Mouse (Mus musculus) olfactory bulb, adult 2 months (tissue): ENCODE data around the gene Pxmp4. TPM values are rescaled to one million over a fixed set of nuclear protein-coding genes. Genes with fewer than 3 reads are reported as not detected.

ENCODE experiments used
- H3K27ac ChIP-seq: fragments of 200-500 bp; 2 replicates; pipeline ENCODE4 v1.5.1; 2012; ENCODE audit warnings: low read depth, low read length; ENCODE audit not compliant: insufficient read depth
- H3K4me1 ChIP-seq: fragments of 200-500 bp; 2 replicates; pipeline ENCODE4 v1.6.1; 2012; ENCODE audit warnings: low read length; ENCODE audit not compliant: control insufficient read depth, insufficient read depth
- H3K4me3 ChIP-seq: fragments of 200-500 bp; 2 replicates; pipeline ENCODE4 v1.5.1; 2012; ENCODE audit warnings: mild to moderate bottlenecking, low read depth, low read length, moderate library complexity; ENCODE audit not compliant: insufficient read depth
- CTCF ChIP-seq: fragments of 200-500 bp; IDR thresholded peaks from 2 replicates; pipeline ENCODE4 v1.5.1; 2012; ENCODE audit warnings: low read depth, mild to moderate bottlenecking, low read length, moderate library complexity; ENCODE audit not compliant: insufficient read depth
- POLR2A ChIP-seq: fragments of 200-500 bp; IDR thresholded peaks from 2 replicates; pipeline ENCODE4 v1.6.1; 2012; ENCODE audit warnings: mild to moderate bottlenecking, low read depth, low read length, moderate library complexity; ENCODE audit not compliant: insufficient read depth
- WGBS: fragments of 180-500 bp; shearing (Covaris S2); methylation state at CpG from one replicate; pipeline ENCODE4 v1.1.7; 2018; 5-methylcytosine and 5-hydroxymethylcytosine counted together
- polyA plus RNA-seq: library from polyadenylated mRNA; stranded (reverse); fragments of >200 nt; gene quantifications from 2 replicates; pipeline ENCODE4 v1.2.4, GENCODE M21; 2012; ENCODE audit warnings: low replicate concordance; ENCODE audit not compliant: missing spikeins, insufficient read depth, insufficient read length

The Pxmp4 gene
- polyA plus RNA-seq, 1 experiment: not detected

GRCm38 (mm10) chr2:154581421-154581820, 22.1 kb downstream of the Pxmp4 start:
- H3K4me1 ChIP-seq: peaks cover 38% of the 10 kb centered on the region
- TF ChIP-seq CTCF (no peak), POLR2A (no peak)
- WGBS: 97% methylated on average over 1 of the region's 1 CpGs
- no peak overlapping the region for H3K27ac ChIP-seq
- H3K4me3 ChIP-seq: no peak overlapping the region

GRCm38 (mm10) chr2:154580586-154580985, 22.9 kb downstream of the Pxmp4 start:
- WGBS: 69% methylated on average over 8 of the region's 8 CpGs
- Histone ChIP-seq H3K4me1 (peaks cover 38% of the 10 kb centered on the region), H3K27ac (no peak overlapping the region), H3K4me3 (no peak overlapping the region)
- TF ChIP-seq POLR2A: no peak
- TF ChIP-seq CTCF: no peak

DNA sequence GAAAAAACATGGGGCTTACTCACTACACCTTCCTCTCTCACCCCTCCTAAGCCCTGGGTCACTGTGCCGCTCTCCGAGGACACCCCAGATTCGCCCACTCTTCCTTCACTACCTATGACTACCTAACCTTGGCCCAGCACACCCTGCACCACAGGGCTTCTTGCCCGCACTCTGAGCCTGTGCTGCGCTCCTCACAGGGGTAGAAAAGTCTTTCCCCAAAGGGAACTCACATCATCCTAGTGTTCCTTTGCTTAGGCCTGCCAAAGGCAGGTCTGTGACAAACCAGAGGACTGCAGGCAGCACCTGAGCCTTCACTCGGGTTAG, 25.8 kb downstream of the Pxmp4 start:
- 86% methylated on average over 6 of the region's 6 CpGs for WGBS
- no peak for TF ChIP-seq POLR2A
- no peak for TF ChIP-seq CTCF
- Histone ChIP-seq H3K27ac (no peak overlapping the region), H3K4me1 (peaks cover 19% of the 10 kb centered on the region), H3K4me3 (no peak overlapping the region)

GRCm38 (mm10) chr2:154576876-154577743, 26.4 kb downstream of the Pxmp4 start:
- no peak overlapping the region for H3K4me3 ChIP-seq
- 61% methylated on average over 12 of the region's 12 CpGs for WGBS
- peaks cover 19% of the 10 kb centered on the region for H3K4me1 ChIP-seq
- TF ChIP-seq CTCF (no peak), POLR2A (no peak)
- no peak overlapping the region for H3K27ac ChIP-seq

- no peak for TF ChIP-seq CTCF
- TF ChIP-seq POLR2A: no peak
- Histone ChIP-seq H3K27ac (no peak overlapping the region), H3K4me3 (no peak overlapping the region), H3K4me1 (peaks cover 12% of the 10 kb centered on the region)
- 70% methylated on average over 7 of the region's 7 CpGs for WGBS
Observed at GRCm38 (mm10) chr2:154574271-154574670, 29.2 kb downstream of the Pxmp4 start.

DNA sequence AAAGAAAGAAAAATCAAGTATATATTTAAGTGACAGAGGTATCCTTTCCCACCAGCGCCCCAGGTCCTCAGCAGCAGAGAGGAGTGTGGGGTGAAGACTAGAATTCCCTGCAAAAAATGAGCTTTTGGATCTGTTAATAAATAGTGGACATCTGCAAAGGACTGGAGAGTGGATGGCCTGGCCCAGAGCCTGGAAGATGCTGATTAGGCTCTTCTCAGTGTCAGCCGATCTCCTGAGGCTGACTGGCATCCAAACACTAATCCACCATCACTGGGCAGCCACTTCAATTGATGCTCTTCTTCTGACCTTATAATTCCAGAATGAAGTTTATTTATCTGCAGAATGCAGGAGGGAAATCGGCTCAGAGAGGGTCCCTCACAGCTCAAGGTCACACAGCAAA, 30.5 kb downstream of the Pxmp4 start:
- no peak overlapping the region for H3K4me3 ChIP-seq
- H3K27ac ChIP-seq: no peak overlapping the region
- H3K4me1 ChIP-seq: peaks cover 19% of the 10 kb centered on the region
- WGBS: 87% methylated on average over 3 of the region's 3 CpGs
- TF ChIP-seq POLR2A: no peak

GRCm38 (mm10) chr2:154571976-154572375, 31.5 kb downstream of the Pxmp4 start:
- Histone ChIP-seq H3K4me3 (no peak overlapping the region), H3K27ac (no peak overlapping the region), H3K4me1 (peaks cover 12% of the 10 kb centered on the region)
- TF ChIP-seq POLR2A: no peak
- no peak for TF ChIP-seq CTCF
- WGBS: 79% methylated on average over 8 of the region's 8 CpGs

DNA sequence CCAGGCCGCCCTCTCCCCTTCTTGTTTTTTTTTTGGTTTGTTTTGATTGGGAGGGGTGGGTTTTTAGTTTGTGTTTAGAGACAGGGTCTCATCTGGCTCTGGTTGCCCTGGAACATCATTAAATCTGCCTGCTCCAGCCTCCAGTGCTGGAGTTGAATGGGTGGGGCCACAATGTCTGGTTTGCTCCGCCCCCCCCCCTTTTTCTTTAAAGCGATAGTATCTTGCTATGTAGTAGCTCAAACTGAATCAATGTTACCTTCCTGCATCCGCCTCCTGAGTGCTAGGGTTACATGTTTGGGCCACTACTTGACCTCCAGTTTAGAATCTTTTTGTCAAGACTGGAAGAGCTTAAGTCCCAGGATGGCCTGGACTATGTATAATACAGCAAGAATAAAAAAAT, 32.2 kb downstream of the Pxmp4 start:
- WGBS: 83% methylated on average over 4 of the region's 4 CpGs
- no peak overlapping the region for H3K4me3 ChIP-seq
- TF ChIP-seq POLR2A: no peak

GRCm38 (mm10) chr2:154570666-154571065, 32.8 kb downstream of the Pxmp4 start:
- H3K4me3 ChIP-seq: no peak overlapping the region
- peaks cover 7% of the 10 kb centered on the region for H3K4me1 ChIP-seq
- TF ChIP-seq CTCF: no peak
- TF ChIP-seq POLR2A: no peak
- WGBS: 56% methylated on average over 4 of the region's 4 CpGs
- no peak overlapping the region for H3K27ac ChIP-seq

More for the DNA sequence above, 32.2 kb downstream of the Pxmp4 start:
- H3K27ac ChIP-seq: no peak overlapping the region
- H3K4me1 ChIP-seq: peaks cover 7% of the 10 kb centered on the region

GRCm38 (mm10) chr2:154569836-154570286, 33.6 kb downstream of the Pxmp4 start, which contains the start of gene E2f1:
Gene E2f1 (minus strand): TSS chr2:154569892.
- WGBS: under 1% methylated on average over 44 of the region's 44 CpGs
- H3K4me1 ChIP-seq: peaks cover 7% of the 10 kb centered on the region
- peak within 1 kb of the TSS; percentile 85 for H3K4me3 ChIP-seq
- TF ChIP-seq POLR2A: no peak
- TF ChIP-seq CTCF: peak; percentile 20; the same call in 1 of the 2 replicates
- no peak within 1 kb of the TSS for H3K27ac ChIP-seq
